Comparison of ENCODE assay signal across 24 mouse cellular contexts in the genomic region with DNA sequence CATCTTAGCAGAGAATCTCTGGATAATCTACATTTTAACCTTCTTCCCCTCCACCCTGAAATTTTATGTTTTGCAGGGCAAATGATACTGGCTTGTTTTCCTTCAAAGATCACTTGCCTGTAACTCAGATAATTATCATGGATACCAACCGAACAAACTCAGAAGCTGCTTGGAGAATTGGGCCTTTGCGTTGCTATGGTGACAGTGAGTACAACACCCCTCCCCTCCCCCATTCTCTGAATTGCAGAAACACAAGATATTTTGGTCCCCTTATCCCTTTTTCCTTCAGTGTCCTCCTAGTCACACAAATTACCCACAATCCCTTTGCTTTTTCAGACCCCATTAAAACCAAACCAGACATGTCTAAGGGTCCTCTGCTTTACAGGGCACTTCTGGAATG.
DNase-seq lines count a peak whose midpoint lies in the region; ATAC-seq and TF ChIP-seq lines count a peak whose summit lies in the region.
"Had no signal": no experiment of that assay in that cellular context is flagged by ENCODE, and none has a peak within 500 bp of the region (broad histone marks: within the 10 kb centered on the region; RNA-seq: fewer than 3 reads in every experiment).

No protein-coding gene starts in this region.

- no peak for TF ChIP-seq POLR2A in brain, embryonic 14.5 days (IDR thresholded peaks at IDR 0.05; ENCODE audit: borderline replicate concordance, extremely low read depth, insufficient read depth, insufficient read length, poor library complexity, severe bottlenecking)

- ATAC-seq in hindbrain, embryonic 12.5 days (ENCODE audit: low FRiP score): no peak
- peak; percentile 44; the same call in 1 of the 2 replicates for ATAC-seq in midbrain, embryonic 11.5 days (ENCODE audit: low FRiP score)
- ATAC-seq in midbrain, embryonic 16.5 days: no peak
- ATAC-seq: inflammation-experienced regulatory T-cells, adult 6 months had no signal

- no peak overlapping the region for H3K4me2 ChIP-seq in hindbrain, embryonic 12.5 days (replicated peaks)
- no peak overlapping the region for H3K4me2 ChIP-seq in midbrain, embryonic 11.5 days
- H3K4me2 ChIP-seq in midbrain, embryonic 16.5 days (ENCODE audit: low read length): no peak overlapping the region
- H3K4me2 ChIP-seq: embryonic facial prominence, embryonic 15.5 days; heart, embryonic 12.5 days; limb, embryonic 12.5 days; liver, embryonic 13.5 days; lung, embryonic 14.5 days; midbrain, embryonic 12.5 days had no signal

- 54% methylated on average over 2 of the region's 2 CpGs for WGBS in hindbrain, embryonic 10.5 days
- 63% methylated on average over 2 of the region's 2 CpGs for WGBS in hindbrain, embryonic 12.5 days
- WGBS in midbrain, embryonic 11.5 days: 56% methylated on average over 2 of the region's 2 CpGs
- 46% methylated on average over 2 of the region's 2 CpGs for WGBS in midbrain, embryonic 16.5 days

- peaks cover 6% of the 10 kb centered on the region; the same call in 1 of the 2 replicates for H3K4me1 ChIP-seq in hindbrain, embryonic 10.5 days (replicated peaks)
- no peaks in the 10 kb centered on the region for H3K4me1 ChIP-seq in hindbrain, embryonic 12.5 days
- peaks cover 4% of the 10 kb centered on the region; the same call in 1 of the 2 replicates for H3K4me1 ChIP-seq in midbrain, embryonic 11.5 days (ENCODE audit: control insufficient read depth, insufficient read depth, low read length)
- H3K4me1 ChIP-seq in midbrain, embryonic 16.5 days (ENCODE audit: control insufficient read depth, insufficient read depth, low read length): peaks cover 3% of the 10 kb centered on the region; the same call in 1 of the 2 replicates
- H3K4me1 ChIP-seq: embryonic facial prominence, embryonic 15.5 days; heart, embryonic 12.5 days; limb, embryonic 12.5 days; liver, embryonic 13.5 days had no signal

- no peaks in the 10 kb centered on the region for H3K9me3 ChIP-seq in hindbrain, embryonic 10.5 days
- no peaks in the 10 kb centered on the region for H3K9me3 ChIP-seq in hindbrain, embryonic 12.5 days (replicated peaks)
- no peaks in the 10 kb centered on the region for H3K9me3 ChIP-seq in midbrain, embryonic 11.5 days (ENCODE audit: control insufficient read depth, low read length)
- H3K9me3 ChIP-seq in midbrain, embryonic 16.5 days (replicated peaks; ENCODE audit: control insufficient read depth, low read length, poor library complexity, severe bottlenecking): peaks cover 3% of the 10 kb centered on the region; the same call in 1 of the 2 replicates
- H3K9me3 ChIP-seq: embryonic facial prominence, embryonic 15.5 days; heart, embryonic 12.5 days; limb, embryonic 12.5 days; liver, embryonic 13.5 days; midbrain, embryonic 12.5 days had no signal

- no peaks in the 10 kb centered on the region for H3K36me3 ChIP-seq in hindbrain, embryonic 10.5 days
- H3K36me3 ChIP-seq in hindbrain, embryonic 12.5 days: no peaks in the 10 kb centered on the region
- H3K36me3 ChIP-seq in midbrain, embryonic 11.5 days (ENCODE audit: control insufficient read depth, insufficient read depth, low read length): no peaks in the 10 kb centered on the region
- no peaks in the 10 kb centered on the region for H3K36me3 ChIP-seq in midbrain, embryonic 16.5 days (ENCODE audit: control insufficient read depth, insufficient read depth, low read length)
- H3K36me3 ChIP-seq: embryonic facial prominence, embryonic 15.5 days; heart, embryonic 12.5 days; limb, embryonic 12.5 days; liver, embryonic 13.5 days; midbrain, embryonic 12.5 days had no signal

- no peak overlapping the region for H3K27ac ChIP-seq in hindbrain, embryonic 10.5 days
- H3K27ac ChIP-seq in hindbrain, embryonic 12.5 days: no peak overlapping the region
- H3K27ac ChIP-seq in midbrain, embryonic 11.5 days (ENCODE audit: low read depth, low read length): no peak overlapping the region
- H3K27ac ChIP-seq in midbrain, embryonic 16.5 days (ENCODE audit: low read length): no peak overlapping the region
- H3K27ac ChIP-seq: embryonic facial prominence, embryonic 15.5 days; left cerebral cortex, adult 2 months; limb, embryonic 12.5 days; liver, embryonic 13.5 days; macrophage; midbrain, embryonic 12.5 days had no signal

- no peaks in the 10 kb centered on the region for H3K27me3 ChIP-seq in hindbrain, embryonic 10.5 days (ENCODE audit: insufficient read depth, poor library complexity, severe bottlenecking)
- H3K27me3 ChIP-seq in hindbrain, embryonic 12.5 days: no peaks in the 10 kb centered on the region
- H3K27me3 ChIP-seq in midbrain, embryonic 11.5 days (ENCODE audit: control insufficient read depth, insufficient read depth, low read length): no peaks in the 10 kb centered on the region
- H3K27me3 ChIP-seq in midbrain, embryonic 16.5 days (ENCODE audit: control insufficient read depth, insufficient read depth, low read depth, low read length): no peaks in the 10 kb centered on the region
- H3K27me3 ChIP-seq: embryonic facial prominence, embryonic 15.5 days; heart, embryonic 12.5 days; limb, embryonic 12.5 days; liver, embryonic 13.5 days; midbrain, embryonic 12.5 days had no signal

- no peak for TF ChIP-seq CTCF in brain, embryonic 14.5 days (IDR thresholded peaks at IDR 0.05; ENCODE audit: borderline replicate concordance, extremely low read depth, insufficient read depth, insufficient read length)

- DNase-seq in hindbrain, embryonic 10.5 days (ENCODE audit: low spot score): peak; percentile 3
- no peak for DNase-seq in midbrain, embryonic 11.5 days (ENCODE audit: low spot score, missing footprints)
- DNase-seq in R1 (ENCODE audit: low read depth, low spot score): peak; percentile 29
- DNase-seq in brain, embryonic 14.5 days (ENCODE audit: low read depth): peak; percentile 42
- DNase-seq in adrenal gland, postnatal 36 days: no peak
- DNase-seq in urinary bladder, postnatal 10 days (ENCODE audit: low spot score): no peak
- DNase-seq: adrenal gland, postnatal 10 days; cerebellum, adult 2 months; cerebellum, postnatal 36 days; heart, postnatal 14 days; kidney, adult 8-10 months; kidney, postnatal 14 days; liver, embryonic 13.5 days; lung, embryonic 14.5 days; thymus, postnatal 36 days had no signal

- no peak overlapping the region for H3K4me3 ChIP-seq in hindbrain, embryonic 10.5 days
- no peak overlapping the region for H3K4me3 ChIP-seq in hindbrain, embryonic 12.5 days
- H3K4me3 ChIP-seq in midbrain, embryonic 11.5 days (ENCODE audit: low read depth, low read length): no peak overlapping the region
- H3K4me3 ChIP-seq in midbrain, embryonic 16.5 days (ENCODE audit: low read depth, low read length): no peak overlapping the region
- H3K4me3 ChIP-seq: embryonic facial prominence, embryonic 15.5 days; heart, embryonic 12.5 days; left cerebral cortex, adult 2 months; limb, embryonic 12.5 days; liver, embryonic 13.5 days; midbrain, embryonic 12.5 days had no signal

- no peak overlapping the region for H3K9ac ChIP-seq in hindbrain, embryonic 12.5 days
- no peak overlapping the region for H3K9ac ChIP-seq in midbrain, embryonic 11.5 days (ENCODE audit: low read length)
- no peak overlapping the region for H3K9ac ChIP-seq in midbrain, embryonic 16.5 days (ENCODE audit: low read depth, low read length)
- H3K9ac ChIP-seq: embryonic facial prominence, embryonic 15.5 days; heart, embryonic 12.5 days; limb, embryonic 12.5 days; liver, embryonic 13.5 days; lung, embryonic 14.5 days; midbrain, embryonic 12.5 days had no signal

Comparison
In these comparisons a context has a peak if more than half of its experiments do, and no peak if none do; other contexts are left out.
1. DNase-seq: peak in hindbrain, embryonic 10.5 days (single experiment), R1 (single experiment) and brain, embryonic 14.5 days (single experiment); none in midbrain, embryonic 11.5 days (single experiment), adrenal gland, postnatal 36 days (0 of 2) and urinary bladder, postnatal 10 days (single experiment).